Mouse (Mus musculus) lung, adult 2 months (tissue): ENCODE data around the gene Guca1a.

Experiments
- CTCF ChIP-seq: fragments of 200-500 bp; IDR thresholded peaks from 2 replicates; pipeline ENCODE4 v1.5.1; 2011; ENCODE audit warnings: mild to moderate bottlenecking, low read length, control low read depth; ENCODE audit not compliant: insufficient read depth
- POLR2A ChIP-seq: fragments of 200-500 bp; IDR thresholded peaks from 2 replicates; pipeline ENCODE4 v1.6.1; 2011; ENCODE audit warnings: low read depth, mild to moderate bottlenecking, control low read depth, low read length, borderline replicate concordance; ENCODE audit errors: extremely low read depth

- no peak for TF ChIP-seq CTCF
- TF ChIP-seq POLR2A: no peak
Measured at GRCm38 (mm10) chr17:47378133-47378532, 22.3 kb downstream of the Guca1a start.
